Mouse (Mus musculus) left cerebral cortex, adult 18-20 months (tissue): Measurements from ENCODE around the gene Ndufa5. TPM values are rescaled to one million over a fixed set of nuclear protein-coding genes. Genes with fewer than 3 reads are reported as not detected.
A peak's percentile ranks its signal among the peaks of the same experiment; 100 is the strongest.

Experiments
- DNase-seq, 2 experiments: peaks; one replicate each; pipeline ENCODE4 v3.0.0; 2021 to 2022; ENCODE audit warnings: low spot score in 2 of 2, mixed read lengths in 1 of 2
- long read RNA-seq, 2 experiments: library from polyadenylated mRNA; stranded (forward); transcript quantifications; one replicate each; pipeline ENCODE4 v2.0.0; 2021
- total RNA-seq, 2 experiments: library from RNA; stranded (reverse); gene quantifications; 2 replicates each; pipeline ENCODE4 v1.2.3; 2021

Gene Ndufa5
- total RNA-seq = 100 to 1,000 TPM; 262 to 301 TPM
- long read RNA-seq, experiment 1, transcript Ndufa5-201 (5 exons, 875 nt) = major isoform, 76 of 101 reads
- long read RNA-seq, experiment 1, partial matches to known transcripts = 19 of 101 reads
- long read RNA-seq, experiment 1, other reads (novel, unspliced or antisense) = 2 of 101 reads
- long read RNA-seq, experiment 2, transcript Ndufa5-201 (5 exons, 875 nt) = major isoform, 126 of 153 reads
- long read RNA-seq, experiment 2, partial matches to known transcripts = 19 of 153 reads
- long read RNA-seq, experiment 2, other reads (novel, unspliced or antisense) = 3 of 153 reads

- DNase-seq = peak; percentile 90 to 94
Measured at GRCm38 (mm10) chr6:24527155-24528063, at the start of gene Ndufa5. Ndufa5 (minus strand) TSS chr6:24528013.

GRCm38 (mm10) chr6:24573319-24573718, 45.5 kb upstream of the Ndufa5 start:
- no peak for DNase-seq

GRCm38 (mm10) chr6:24572431-24572830, 44.6 kb upstream of the Ndufa5 start:
- DNase-seq = no peak

- DNase-seq = no peak
Measured at GRCm38 (mm10) chr6:24571126-24571525, 43.3 kb upstream of the Ndufa5 start.

- no peak for DNase-seq
Measured at GRCm38 (mm10) chr6:24570278-24570677, 42.5 kb upstream of the Ndufa5 start.

- no peak for DNase-seq
Measured at GRCm38 (mm10) chr6:24569711-24570110, 41.9 kb upstream of the Ndufa5 start.

GRCm38 (mm10) chr6:24568963-24569362, 41.1 kb upstream of the Ndufa5 start:
- DNase-seq = no peak

GRCm38 (mm10) chr6:24564886-24565285, 37.1 kb upstream of the Ndufa5 start:
- no peak for DNase-seq

GRCm38 (mm10) chr6:24564081-24564480, 36.3 kb upstream of the Ndufa5 start:
- DNase-seq = no peak

- DNase-seq = no peak
Measured at GRCm38 (mm10) chr6:24555488-24555887, 27.7 kb upstream of the Ndufa5 start.

- DNase-seq = no peak
Measured at GRCm38 (mm10) chr6:24554427-24555086, 26.7 kb upstream of the Ndufa5 start.

- no peak for DNase-seq
Measured at GRCm38 (mm10) chr6:24552046-24552445, 24.2 kb upstream of the Ndufa5 start.

- no peak for DNase-seq
Measured at GRCm38 (mm10) chr6:24549801-24550200, 22.0 kb upstream of the Ndufa5 start.

GRCm38 (mm10) chr6:24546716-24547420, 19.1 kb upstream of the Ndufa5 start:
- no peak for DNase-seq

GRCm38 (mm10) chr6:24543119-24543591, 15.3 kb upstream of the Ndufa5 start:
- no peak for DNase-seq

- DNase-seq = no peak
Measured at GRCm38 (mm10) chr6:24542393-24542792, 14.6 kb upstream of the Ndufa5 start.

GRCm38 (mm10) chr6:24540106-24540505, 12.3 kb upstream of the Ndufa5 start:
- DNase-seq = no peak

GRCm38 (mm10) chr6:24538435-24538834, 10.6 kb upstream of the Ndufa5 start:
- DNase-seq = no peak

GRCm38 (mm10) chr6:24532804-24533203, 5.0 kb upstream of the Ndufa5 start:
- DNase-seq = no peak

- DNase-seq = no peak
Measured at GRCm38 (mm10) chr6:24530711-24531420, 3.1 kb upstream of the Ndufa5 start.
